Mouse (Mus musculus): ENCODE data around the gene 1700012A03Rik. TPM values are rescaled to one million over a fixed set of nuclear protein-coding genes. Genes with fewer than 3 reads are reported as not detected.

Gene 1700012A03Rik
- not detected in 4 replicates for total RNA-seq (2023; ENCODE audit: inconsistent age)

DNA sequence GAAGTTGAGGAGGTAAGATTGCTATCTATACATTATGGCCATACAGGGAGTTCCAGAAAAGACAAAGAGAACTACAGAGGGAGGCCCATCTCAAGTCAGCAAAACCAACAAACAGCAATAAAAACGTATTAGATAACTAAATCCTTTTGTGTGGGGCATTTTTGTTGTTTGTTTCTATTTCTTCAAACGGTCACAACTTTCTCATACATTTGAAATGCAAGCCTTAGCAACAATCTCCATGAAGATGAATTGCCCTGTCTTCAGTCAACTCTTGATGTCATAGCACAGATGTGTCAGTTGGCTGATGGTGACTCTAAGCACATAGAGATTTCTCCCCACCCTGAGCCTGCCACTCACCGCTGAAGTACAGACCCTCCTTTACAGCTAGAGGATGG, at the start of gene 1700012A03Rik:
Gene 1700012A03Rik (plus strand): TSS at position 296 of the 395 bp plus-strand sequence.

